Mouse (Mus musculus): ENCODE results near the gene Aldh3b1.

The Aldh3b1 gene

GRCm38 (mm10) chr19:3942986-3943735, 13.6 kb upstream of the Aldh3b1 start:
- DNase-seq (ENCODE audit: low spot score) = peak; percentile 77

GRCm38 (mm10) chr19:3942315-3942714, 12.7 kb upstream of the Aldh3b1 start:
- no peak for DNase-seq (ENCODE audit: low spot score)

DNA sequence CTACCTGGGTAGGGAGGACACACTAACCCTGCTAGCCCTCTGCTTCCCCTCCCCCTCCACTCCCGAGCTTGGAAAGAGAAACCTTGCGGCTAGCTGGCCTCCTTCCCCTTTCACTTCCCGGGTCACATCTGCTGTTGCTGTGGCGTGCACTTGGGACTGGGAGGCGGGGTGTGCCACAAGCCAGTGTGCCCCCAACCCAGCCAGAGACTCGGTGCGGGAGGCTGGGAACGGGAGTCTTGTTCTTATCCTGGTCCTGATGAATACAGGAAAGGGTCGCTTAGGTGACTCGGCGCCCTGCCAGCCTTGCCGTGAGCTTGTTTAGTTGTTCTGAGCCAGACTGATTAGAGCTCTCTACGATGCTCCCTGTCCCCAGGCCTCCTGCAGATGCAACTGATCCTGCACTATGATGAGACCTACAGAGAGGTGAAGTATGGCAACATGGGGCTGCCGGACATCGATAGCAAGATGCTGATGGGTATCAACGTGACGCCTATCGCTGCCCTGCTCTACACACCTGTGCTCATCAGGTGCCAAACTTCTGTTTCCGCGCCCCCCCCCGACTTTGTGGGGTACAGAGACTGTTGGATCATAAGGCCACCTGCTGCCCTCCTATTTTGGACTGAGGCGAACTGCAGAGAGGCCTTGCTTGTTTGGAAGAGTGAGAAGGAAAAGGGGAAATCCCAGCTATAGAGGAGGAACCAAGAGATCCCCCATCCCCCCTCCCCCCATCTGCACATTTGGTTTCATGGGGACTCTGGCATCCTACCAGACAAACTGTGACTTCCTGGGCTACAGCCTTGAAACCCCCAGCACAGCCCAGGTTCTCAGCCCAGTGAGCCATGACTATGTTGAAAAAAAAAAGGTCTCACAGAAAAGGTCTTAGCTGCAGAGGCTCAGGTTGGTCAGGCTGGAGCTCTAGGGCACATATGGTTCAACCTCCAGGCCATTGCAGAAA, 6.6 kb upstream of the Aldh3b1 start:
- peak; percentile 81 for DNase-seq (ENCODE audit: low spot score)

- peak; percentile 87 for DNase-seq (ENCODE audit: low spot score)
Observed at GRCm38 (mm10) chr19:3935032-3935895, 5.7 kb upstream of the Aldh3b1 start, which contains the start of gene Unc93b1. Gene Unc93b1 (plus strand): TSS chr19:3935186.

DNA sequence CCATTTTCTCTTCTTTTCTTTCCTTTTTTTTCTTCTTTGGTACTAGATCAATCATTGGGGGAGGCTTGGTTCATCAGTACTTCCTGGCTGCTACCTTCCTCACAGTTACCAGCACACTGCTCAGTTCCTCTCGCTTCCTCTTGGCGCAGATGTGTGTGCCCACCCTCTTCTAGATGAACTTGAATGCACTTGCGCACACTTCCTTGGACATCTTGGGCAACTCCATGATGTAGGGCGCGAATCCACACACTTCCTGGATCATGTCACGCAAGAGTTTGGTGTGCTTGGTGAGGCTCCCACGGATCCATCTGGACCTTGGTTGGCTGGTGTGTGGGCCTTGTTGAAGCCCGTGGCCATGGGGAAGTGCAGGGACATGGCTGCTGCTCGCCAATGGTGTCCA, 2.1 kb upstream of the Aldh3b1 start:
- no peak for DNase-seq (ENCODE audit: low spot score)

GRCm38 (mm10) chr19:3930262-3931057, 852 bp upstream of the Aldh3b1 start:
- DNase-seq (ENCODE audit: low spot score) = no peak

- DNase-seq (ENCODE audit: low spot score) = no peak
Observed at GRCm38 (mm10) chr19:3928779-3929178, 829 bp downstream of the Aldh3b1 start.

- DNase-seq (ENCODE audit: low spot score) = no peak
Observed at GRCm38 (mm10) chr19:3927989-3928388, 1.6 kb downstream of the Aldh3b1 start.

DNA sequence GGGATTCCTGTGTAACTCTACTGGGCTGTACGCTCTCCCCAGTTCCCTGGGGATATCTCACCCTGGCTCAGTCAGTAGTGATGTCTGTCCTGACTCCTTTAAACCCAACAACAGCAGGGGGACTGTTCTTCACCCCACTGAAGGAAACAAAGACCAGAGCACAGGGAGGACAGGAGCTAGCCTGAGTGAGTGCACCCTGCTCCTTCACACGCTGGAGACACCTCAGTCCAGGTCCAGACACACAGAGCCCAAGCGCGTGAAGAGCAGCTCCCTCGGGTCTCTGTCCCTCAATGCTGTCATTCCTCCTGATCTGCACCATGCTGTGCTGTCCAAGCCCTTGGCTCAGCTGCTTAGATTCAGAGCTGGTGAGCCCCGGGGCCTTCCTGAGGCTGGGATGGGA, 2.9 kb downstream of the Aldh3b1 start:
- DNase-seq (ENCODE audit: low spot score) = no peak

DNA sequence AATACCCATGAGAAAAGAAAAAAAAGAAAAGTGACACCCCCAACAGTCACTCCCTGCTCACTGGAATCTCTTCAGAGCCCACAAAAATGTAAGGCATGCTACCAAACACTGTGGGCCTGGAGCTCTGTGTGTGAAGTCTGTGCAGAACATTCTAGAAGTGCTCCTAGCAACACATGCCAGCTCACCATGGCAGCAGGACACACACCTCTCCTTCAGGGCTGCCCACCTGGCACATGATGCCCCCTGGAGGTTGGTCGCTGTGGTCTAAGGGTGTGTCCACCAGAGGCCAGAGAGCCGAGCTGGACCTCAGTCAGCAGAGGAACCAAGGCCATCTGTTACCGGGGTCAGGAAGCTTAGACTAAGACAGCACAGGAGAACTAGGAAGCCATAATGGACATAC, 3.3 kb downstream of the Aldh3b1 start:
- peak; percentile 85 for DNase-seq (ENCODE audit: low spot score)

- no peak for DNase-seq (ENCODE audit: low spot score)
Observed at GRCm38 (mm10) chr19:3925859-3926258, 3.7 kb downstream of the Aldh3b1 start.

DNA sequence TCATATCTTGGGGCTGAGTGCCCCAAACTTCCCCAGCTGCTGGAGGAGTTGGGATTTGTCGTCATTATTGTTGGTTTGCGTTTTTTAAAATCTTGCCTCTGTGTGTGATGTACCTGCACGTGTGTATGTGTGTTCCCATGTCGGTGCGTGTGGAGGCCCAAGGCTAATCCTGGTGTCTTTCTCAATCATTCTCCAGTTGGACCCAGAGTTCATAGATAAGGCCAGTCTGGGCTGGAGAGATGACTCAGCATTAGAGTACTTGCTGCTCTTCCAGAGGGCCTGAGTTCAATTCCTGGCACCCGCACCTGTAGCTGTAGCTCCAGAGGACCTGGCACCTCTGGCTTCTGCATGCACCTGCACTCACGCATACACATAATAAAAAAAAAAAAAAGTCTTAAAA, 4.7 kb downstream of the Aldh3b1 start:
- DNase-seq (ENCODE audit: low spot score) = no peak

- DNase-seq (ENCODE audit: low spot score) = no peak
Observed at GRCm38 (mm10) chr19:3924190-3924589, 5.4 kb downstream of the Aldh3b1 start.

DNA sequence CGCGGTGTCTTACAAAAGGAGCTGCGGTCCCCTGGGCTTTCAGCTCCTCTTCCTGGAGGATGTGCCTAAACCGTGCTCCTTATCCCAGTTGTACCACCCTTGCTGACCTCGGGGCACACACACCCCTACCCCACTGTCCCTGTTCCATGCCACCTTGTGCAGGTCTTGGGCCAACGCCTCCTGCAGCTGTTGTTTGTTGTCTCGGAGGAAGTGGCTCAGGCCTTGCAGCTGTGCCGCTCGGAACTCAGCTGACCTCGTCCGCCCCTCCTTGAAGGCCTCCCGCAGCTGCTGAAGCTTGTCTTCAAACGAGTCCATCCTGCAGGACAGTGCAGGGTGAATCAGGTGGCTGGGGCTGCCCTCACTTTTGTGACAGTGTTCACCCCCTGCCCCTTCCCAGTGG, 6.0 kb downstream of the Aldh3b1 start:
- DNase-seq (ENCODE audit: low spot score) = no peak

GRCm38 (mm10) chr19:3922661-3923371, 6.8 kb downstream of the Aldh3b1 start:
- DNase-seq (ENCODE audit: low spot score) = no peak

GRCm38 (mm10) chr19:3919928-3920327, 9.7 kb downstream of the Aldh3b1 start:
- DNase-seq (ENCODE audit: low spot score) = no peak

- no peak for DNase-seq (ENCODE audit: low spot score)
Observed at GRCm38 (mm10) chr19:3916727-3917126, 12.9 kb downstream of the Aldh3b1 start.

GRCm38 (mm10) chr19:3914535-3914934, 15.1 kb downstream of the Aldh3b1 start:
- DNase-seq (ENCODE audit: low spot score) = no peak

GRCm38 (mm10) chr19:3913692-3914091, 15.9 kb downstream of the Aldh3b1 start:
- DNase-seq (ENCODE audit: low spot score) = no peak
